Mouse (Mus musculus) gastrocnemius, postnatal 4 days (tissue): Measurements from ENCODE around the gene Carf. TPM values are rescaled to one million over a fixed set of nuclear protein-coding genes. Genes with fewer than 3 reads are reported as not detected.

ENCODE experiments used
- DNase-seq, 2 experiments: peaks; one replicate each; pipeline ENCODE4 v3.0.0; 2021 to 2022; ENCODE audit warnings: low spot score in 2 of 2, mixed read lengths in 2 of 2
- total RNA-seq, 2 experiments: library from RNA; stranded (reverse); gene quantifications; 2 replicates each; pipeline ENCODE4 v1.2.3; 2021

Gene Carf
- total RNA-seq, 2 experiments from 2014 or later: 10.3 to 11.4 TPM

GRCm38 (mm10) chr1:60179376-60179775, 81.3 kb downstream of the Carf start:
- DNase-seq: no peak

GRCm38 (mm10) chr1:60179932-60180783, 82.1 kb downstream of the Carf start, which contains the start of gene Nbeal1:
Gene Nbeal1, plus strand, starts transcription at chr1:60180599.
- DNase-seq: peak; percentile 99

- peak; percentile 64 to 80 for DNase-seq
Measured at GRCm38 (mm10) chr1:60180784-60181221, 82.8 kb downstream of the Carf start.

GRCm38 (mm10) chr1:60188454-60188853, 90.4 kb downstream of the Carf start:
- DNase-seq: no peak

- DNase-seq: no peak
Measured at GRCm38 (mm10) chr1:60196813-60197212, 98.8 kb downstream of the Carf start.

- DNase-seq: no peak
Measured at GRCm38 (mm10) chr1:60199006-60199405, 101.0 kb downstream of the Carf start.

Other genes starting within 250 kb of the Carf start
- gene Fam117b, start 185.2 kb upstream of the Carf start, total RNA-seq: 10 to 100 TPM in 1 of 2 experiments, 1 to 10 TPM in 1; 9.8 to 10.6 TPM
- 1 to 10 TPM in 1 of 2 experiments, under 1 TPM in 1; 0.61 to 1.4 TPM for gene Ica1l, start 55.1 kb upstream of the Carf start, total RNA-seq
- 10 to 100 TPM; 12.4 to 14.7 TPM for gene Wdr12, start 398 bp downstream of the Carf start, total RNA-seq
- gene Nbeal1, start 82.4 kb downstream of the Carf start, total RNA-seq: 10 to 100 TPM; 29.9 to 33.9 TPM
- 10 to 100 TPM; 17.3 to 27.9 TPM for gene Cyp20a1, start 245.1 kb downstream of the Carf start, total RNA-seq